Mouse (Mus musculus): ENCODE measurements at regions not wholly inside any gene's neighbourhood (a gene's known extent, or its start where the extent isn't known, plus 50 kb on each side); places are given as distances from the start of the nearest gene placed in this dataset.
A peak's percentile ranks its signal among the peaks of the same experiment; 100 is the strongest.

- Histone ChIP-seq H3K36me3 (no peaks in the 10 kb centered on the region), H3K4me3 (no peak overlapping the region), H3K4me1 (no peaks in the 10 kb centered on the region), H3K27me3 (ENCODE audit: insufficient read depth, poor library complexity, severe bottlenecking) (0 out of 2 replicates have a peak, but pooled peaks cover 8% of the 10 kb centered on the region), H3K9me3 (no peaks in the 10 kb centered on the region), H3K27ac (no peak overlapping the region)
- DNase-seq (ENCODE audit: low spot score), result no peak
- 61% methylated on average over 3 of the region's 3 CpGs for WGBS
Observed at GRCm38 (mm10) chr8:11909146-11909545, 68.9 kb downstream of the Tex29 start.

GRCm38 (mm10) chr8:11911639-11912450, 71.6 kb downstream of the Tex29 start:
- H3K27ac ChIP-seq, result no peak overlapping the region
- no peak for DNase-seq (ENCODE audit: low spot score)
- peaks cover 19% of the 10 kb centered on the region for H3K4me1 ChIP-seq
- 75% methylated on average over 18 of the region's 18 CpGs for WGBS
- H3K27me3 ChIP-seq (ENCODE audit: insufficient read depth, poor library complexity, severe bottlenecking), result peaks cover 14% of the 10 kb centered on the region; the same call in 1 of the 2 replicates
- H3K4me3 ChIP-seq, result no peak overlapping the region
- H3K36me3 ChIP-seq, result no peaks in the 10 kb centered on the region
- H3K9me3 ChIP-seq, result no peaks in the 10 kb centered on the region

GRCm38 (mm10) chr8:11912451-11913128, 72.3 kb downstream of the Tex29 start:
- H3K27ac ChIP-seq, result no peak overlapping the region
- no peak for DNase-seq (ENCODE audit: low spot score)
- peaks cover 19% of the 10 kb centered on the region for H3K4me1 ChIP-seq
- H3K4me3 ChIP-seq, result no peak overlapping the region
- H3K27me3 ChIP-seq (ENCODE audit: insufficient read depth, poor library complexity, severe bottlenecking), result peaks cover 14% of the 10 kb centered on the region; the same call in 1 of the 2 replicates
- H3K36me3 ChIP-seq, result no peaks in the 10 kb centered on the region
- WGBS, result 80% methylated on average over 17 of the region's 17 CpGs
- H3K9me3 ChIP-seq, result no peaks in the 10 kb centered on the region

GRCm38 (mm10) chr8:11913129-11913900, 73.0 kb downstream of the Tex29 start:
- Histone ChIP-seq H3K27me3 (ENCODE audit: insufficient read depth, poor library complexity, severe bottlenecking) (peaks cover 14% of the 10 kb centered on the region; the same call in 1 of the 2 replicates), H3K4me1 (peaks cover 19% of the 10 kb centered on the region), H3K9me3 (no peaks in the 10 kb centered on the region), H3K36me3 (no peaks in the 10 kb centered on the region), H3K4me3 (no peak overlapping the region), H3K27ac (no peak overlapping the region)
- 70% methylated on average over 12 of the region's 12 CpGs for WGBS
- DNase-seq (ENCODE audit: low spot score), result no peak

GRCm38 (mm10) chr8:11914131-11914530, 73.9 kb downstream of the Tex29 start:
- Histone ChIP-seq H3K27me3 (ENCODE audit: insufficient read depth, poor library complexity, severe bottlenecking) (peaks cover 14% of the 10 kb centered on the region; the same call in 1 of the 2 replicates), H3K9me3 (no peaks in the 10 kb centered on the region), H3K27ac (no peak overlapping the region), H3K4me3 (no peak overlapping the region), H3K4me1 (peaks cover 19% of the 10 kb centered on the region), H3K36me3 (no peaks in the 10 kb centered on the region)
- WGBS, result 65% methylated on average over 7 of the region's 7 CpGs
- DNase-seq (ENCODE audit: low spot score), result no peak

GRCm38 (mm10) chr8:11914681-11915474, 74.6 kb downstream of the Tex29 start:
- Histone ChIP-seq H3K9me3 (no peaks in the 10 kb centered on the region), H3K4me1 (peaks cover 19% of the 10 kb centered on the region), H3K27me3 (ENCODE audit: insufficient read depth, poor library complexity, severe bottlenecking) (peaks cover 14% of the 10 kb centered on the region; the same call in 1 of the 2 replicates), H3K27ac (peak overlapping the region; percentile 67; the same call in 1 of the 2 replicates), H3K4me3 (no peak overlapping the region; the same call in 1 of the 2 replicates), H3K36me3 (no peaks in the 10 kb centered on the region)
- no peak for DNase-seq (ENCODE audit: low spot score)
- WGBS, result 50% methylated on average over 19 of the region's 19 CpGs

- H3K36me3 ChIP-seq, result no peaks in the 10 kb centered on the region
- no peaks in the 10 kb centered on the region for H3K9me3 ChIP-seq
- peaks cover 19% of the 10 kb centered on the region for H3K4me1 ChIP-seq
- no peak for DNase-seq (ENCODE audit: low spot score)
- no peak overlapping the region for H3K27ac ChIP-seq
- peaks cover 11% of the 10 kb centered on the region; the same call in 1 of the 2 replicates for H3K27me3 ChIP-seq (ENCODE audit: insufficient read depth, poor library complexity, severe bottlenecking)
- WGBS, result 80% methylated on average over 11 of the region's 11 CpGs
- H3K4me3 ChIP-seq, result no peak overlapping the region
Observed at GRCm38 (mm10) chr8:11915721-11916120, 75.4 kb downstream of the Tex29 start.

GRCm38 (mm10) chr8:11919876-11920275, 79.6 kb downstream of the Tex29 start:
- no peak for DNase-seq (ENCODE audit: low spot score)
- Histone ChIP-seq H3K9me3 (no peaks in the 10 kb centered on the region), H3K27ac (no peak overlapping the region), H3K27me3 (ENCODE audit: insufficient read depth, poor library complexity, severe bottlenecking) (peaks cover 6% of the 10 kb centered on the region; the same call in 1 of the 2 replicates), H3K36me3 (no peaks in the 10 kb centered on the region), H3K4me3 (no peak overlapping the region), H3K4me1 (peaks cover 16% of the 10 kb centered on the region)
- 83% methylated on average over 2 of the region's 2 CpGs for WGBS

- Histone ChIP-seq H3K36me3 (no peaks in the 10 kb centered on the region), H3K4me3 (no peak overlapping the region), H3K4me1 (no peaks in the 10 kb centered on the region), H3K9me3 (no peaks in the 10 kb centered on the region), H3K27ac (no peak overlapping the region), H3K27me3 (ENCODE audit: insufficient read depth, poor library complexity, severe bottlenecking) (peaks cover 7% of the 10 kb centered on the region; the same call in 1 of the 2 replicates)
- DNase-seq (ENCODE audit: low spot score), result no peak
- 74% methylated on average over 7 of the region's 7 CpGs for WGBS
Observed at GRCm38 (mm10) chr8:11923115-11923514, 82.8 kb downstream of the Tex29 start.

- no peak overlapping the region for H3K4me3 ChIP-seq
- H3K27me3 ChIP-seq (ENCODE audit: insufficient read depth, poor library complexity, severe bottlenecking), result peaks cover 7% of the 10 kb centered on the region; the same call in 1 of the 2 replicates
- no peaks in the 10 kb centered on the region for H3K9me3 ChIP-seq
- no peaks in the 10 kb centered on the region for H3K36me3 ChIP-seq
- no peak overlapping the region for H3K27ac ChIP-seq
- no peaks in the 10 kb centered on the region for H3K4me1 ChIP-seq
- WGBS, result 52% methylated on average over 11 of the region's 11 CpGs
- DNase-seq (ENCODE audit: low spot score), result no peak
Observed at GRCm38 (mm10) chr8:11924165-11924564, 83.9 kb downstream of the Tex29 start.

GRCm38 (mm10) chr8:11942892-11943332, 102.6 kb downstream of the Tex29 start:
- Histone ChIP-seq H3K36me3 (no peaks in the 10 kb centered on the region), H3K27ac (no peak overlapping the region), H3K27me3 (ENCODE audit: insufficient read depth, poor library complexity, severe bottlenecking) (peaks cover 11% of the 10 kb centered on the region), H3K4me1 (no peaks in the 10 kb centered on the region), H3K9me3 (no peaks in the 10 kb centered on the region), H3K4me3 (no peak overlapping the region)
- 31% methylated on average over 6 of the region's 6 CpGs for WGBS
- DNase-seq (ENCODE audit: low spot score), result no peak

GRCm38 (mm10) chr8:11947766-11948165, 107.5 kb downstream of the Tex29 start:
- 78% methylated on average over 8 of the region's 8 CpGs for WGBS
- Histone ChIP-seq H3K9me3 (no peaks in the 10 kb centered on the region), H3K4me3 (no peak overlapping the region), H3K27ac (no peak overlapping the region), H3K36me3 (no peaks in the 10 kb centered on the region), H3K4me1 (no peaks in the 10 kb centered on the region), H3K27me3 (ENCODE audit: insufficient read depth, poor library complexity, severe bottlenecking) (peaks cover 10% of the 10 kb centered on the region)
- no peak for DNase-seq (ENCODE audit: low spot score)
